Mouse (Mus musculus) ES-E14 (cell line): Measurements from ENCODE around the gene Ero1lb. TPM values are rescaled to one million over a fixed set of nuclear protein-coding genes. Genes with fewer than 3 reads are reported as not detected.

Source experiments
- DNase-seq: peaks from one replicate; pipeline ENCODE4 v3.0.0-alpha.2; 2013; ENCODE audit warnings: low read depth, low spot score
- H3K27ac ChIP-seq: 2 replicates; pipeline ENCODE4 v1.5.1; 2012; ENCODE audit warnings: low read depth, mild to moderate bottlenecking, low read length, moderate library complexity, mixed read lengths; ENCODE audit not compliant: poor library complexity, insufficient read depth, severe bottlenecking
- H3K36me3 ChIP-seq: 2 replicates; pipeline ENCODE4 v1.6.1; 2012; ENCODE audit warnings: mild to moderate bottlenecking, low read length, moderate library complexity, mixed read lengths; ENCODE audit not compliant: control insufficient read depth, poor library complexity, insufficient read depth, severe bottlenecking
- H3K4me1 ChIP-seq, 2 experiments: fragments of 150-350 bp in 1 of 2; sonication (generic) in 1 of 2; 2 replicates each; pipeline ENCODE4 v1.6.1; 2012; ENCODE audit warnings: low read length in 2 of 2, mild to moderate bottlenecking in 1 of 2, mixed read lengths in 1 of 2; ENCODE audit not compliant: control insufficient read depth in 2 of 2, insufficient read depth in 2 of 2, poor library complexity in 1 of 2
- H3K4me3 ChIP-seq, 2 experiments: fragments of 150-350 bp in 1 of 2; sonication (generic) in 1 of 2; 2 replicates each; pipeline ENCODE4 v1.5.1; 2012; ENCODE audit warnings: low read length in 2 of 2, low read depth in 1 of 2, mild to moderate bottlenecking in 1 of 2, mixed read lengths in 1 of 2; ENCODE audit not compliant: insufficient read depth in 1 of 2, poor library complexity in 1 of 2, severe bottlenecking in 1 of 2
- H3K9ac ChIP-seq: 2 replicates; pipeline ENCODE4 v1.6.1; 2012; ENCODE audit warnings: low read depth, mild to moderate bottlenecking, low read length, mixed read lengths; ENCODE audit not compliant: poor library complexity, insufficient read depth, severe bottlenecking
- H3K9me3 ChIP-seq: fragments of 150-350 bp; sonication (generic); 2 replicates; pipeline ENCODE4 v1.6.1; 2012; ENCODE audit warnings: low read depth, mild to moderate bottlenecking, low read length; ENCODE audit not compliant: control insufficient read depth, insufficient read depth
- CHD2 ChIP-seq: IDR thresholded peaks from 2 replicates; pipeline ENCODE4 v1.6.1; 2014; ENCODE audit warnings: mild to moderate bottlenecking, low read depth, low read length, inconsistent platforms
- HCFC1 ChIP-seq: IDR thresholded peaks from 2 replicates; pipeline ENCODE4 v1.6.1; 2012; ENCODE audit warnings: low read length, inconsistent platforms, borderline replicate concordance; ENCODE audit not compliant: insufficient read depth
- MAFK ChIP-seq: IDR thresholded peaks from 2 replicates; pipeline ENCODE4 v1.6.1; 2014; ENCODE audit warnings: mild to moderate bottlenecking, low read depth, low read length, inconsistent platforms; ENCODE audit not compliant: insufficient read depth
- ZC3H11A ChIP-seq: IDR thresholded peaks from 2 replicates; pipeline ENCODE4 v1.6.1; 2012; ENCODE audit warnings: low read depth, mild to moderate bottlenecking, inconsistent platforms, low read length, borderline replicate concordance
- ZNF384 ChIP-seq: IDR thresholded peaks from 2 replicates; pipeline ENCODE4 v1.6.1; 2012; ENCODE audit warnings: low read depth, low read length, inconsistent platforms
- in situ Hi-C, 2 experiments: fragments of 600-800 bp; cut with MboI; formaldehyde crosslinking; loops; one replicate each; pipeline ENCODE4 v1.15.1; 2025; ENCODE audit warnings: low sequenced_read_pairs in 2 of 2, inconsistent platforms in 1 of 2; ENCODE audit not compliant: unreplicated experiment in 2 of 2
- total RNA-seq: library from RNA; depleted of rRNA; stranded (reverse); fragments of 300-350 nt; gene quantifications from 2 replicates; pipeline ENCODE4 v1.2.3, GENCODE M21; 2012

Gene Ero1lb
- total RNA-seq, 1 experiment: 3.7 TPM

DNA sequence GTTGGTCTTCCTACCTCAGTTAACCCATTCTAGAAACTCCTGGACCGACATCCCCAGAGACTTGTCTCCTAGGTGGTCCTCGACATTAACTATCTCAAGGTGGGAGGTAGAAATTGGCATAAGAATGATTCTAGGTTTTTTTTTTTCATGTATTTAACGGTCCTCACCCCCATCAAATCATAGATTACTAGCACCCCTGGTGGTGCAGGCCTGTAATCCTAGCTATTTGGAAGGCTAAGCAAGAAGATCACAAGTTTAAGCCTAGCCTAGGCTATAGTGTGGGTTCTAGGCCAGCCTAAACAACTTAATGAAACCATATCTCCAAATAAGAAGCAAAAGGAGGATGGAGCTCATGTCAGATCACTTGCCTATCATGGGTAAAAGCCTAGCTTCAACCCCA, 6.6 kb upstream of the Ero1lb start:
- Histone ChIP-seq H3K36me3 (no peaks in the 10 kb centered on the region), H3K4me3 (no peak overlapping the region), H3K27ac (no peak overlapping the region), H3K9ac (no peak overlapping the region), H3K9me3 (no peaks in the 10 kb centered on the region), H3K4me1 (no peaks in the 10 kb centered on the region; a peak in 1 of 4 replicates)
- no peak for DNase-seq
- in situ Hi-C loops: no loop called here
- TF ChIP-seq ZC3H11A: no peak
- no peak for TF ChIP-seq MAFK
- no peak for TF ChIP-seq ZNF384
- TF ChIP-seq CHD2: no peak
- TF ChIP-seq HCFC1: no peak

DNA sequence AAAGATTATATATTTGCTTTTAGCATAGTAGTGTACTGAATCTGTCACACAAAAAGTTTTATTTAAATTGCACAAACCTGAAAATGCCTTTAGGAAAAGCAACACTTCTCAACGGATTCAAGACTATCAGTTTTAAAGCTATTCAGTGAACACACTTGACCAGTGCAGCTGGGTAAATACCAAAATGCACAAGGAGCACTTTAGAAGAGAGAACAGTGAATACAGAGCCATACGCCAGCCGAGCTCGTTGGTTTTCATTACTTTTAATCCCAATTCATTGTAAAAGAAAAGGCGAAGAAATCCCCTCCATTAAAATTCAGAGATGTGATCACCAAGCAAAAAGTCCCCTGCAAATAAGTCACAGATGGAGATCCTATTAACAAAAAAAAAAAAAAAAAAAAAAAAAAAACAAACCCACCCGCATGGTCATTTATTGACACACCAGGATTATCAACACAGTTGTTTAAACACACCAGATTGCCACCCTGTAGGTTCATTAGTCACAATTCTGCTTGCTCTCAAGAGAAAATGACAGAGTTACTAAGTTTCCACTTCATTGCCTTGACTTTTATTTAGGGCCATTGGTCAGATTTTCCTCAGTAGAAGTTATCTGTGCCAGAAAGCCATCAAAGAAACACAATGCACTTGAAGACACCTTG, 6.1 kb upstream of the Ero1lb start:
- no peak for TF ChIP-seq ZNF384
- no peak for TF ChIP-seq HCFC1
- no peak for TF ChIP-seq ZC3H11A
- no peak for TF ChIP-seq MAFK
- no peak for TF ChIP-seq CHD2
- H3K4me3 ChIP-seq: no peak overlapping the region
- H3K36me3 ChIP-seq: no peaks in the 10 kb centered on the region
- H3K9me3 ChIP-seq: no peaks in the 10 kb centered on the region
- in situ Hi-C loops: no loop called here
- no peak overlapping the region for H3K9ac ChIP-seq
- no peaks in the 10 kb centered on the region for H3K4me1 ChIP-seq
- DNase-seq: no peak
- no peak overlapping the region for H3K27ac ChIP-seq

DNA sequence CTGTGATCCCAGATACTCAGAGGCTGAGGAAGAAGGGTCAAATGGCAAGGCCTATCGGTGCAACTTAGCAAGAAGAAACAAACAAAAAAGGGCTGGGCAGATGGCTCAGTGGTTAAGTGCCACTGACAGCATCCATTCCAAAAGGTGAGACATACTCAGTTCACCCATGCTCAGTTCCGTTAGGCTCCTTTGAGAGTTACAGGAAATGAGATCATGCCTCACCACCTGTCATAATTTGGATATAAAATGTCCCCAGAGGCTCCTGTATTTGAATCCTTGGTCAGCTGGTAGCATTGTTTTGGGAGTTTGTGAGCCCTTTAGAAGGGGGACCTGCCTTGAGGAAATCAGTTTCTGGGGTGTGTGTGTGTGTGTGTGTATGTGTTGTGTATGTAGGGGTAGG, 3.9 kb upstream of the Ero1lb start:
- in situ Hi-C loops: no loop called here
- DNase-seq: no peak
- Histone ChIP-seq H3K36me3 (no peaks in the 10 kb centered on the region), H3K9me3 (no peaks in the 10 kb centered on the region), H3K4me1 (peaks cover 3 to 4% of the 10 kb centered on the region in 2 experiments; a peak in 1 of 4 replicates), H3K4me3 (no peak overlapping the region), H3K9ac (no peak overlapping the region), H3K27ac (no peak overlapping the region)
- TF ChIP-seq ZC3H11A (no peak), MAFK (no peak), HCFC1 (no peak), CHD2 (no peak), ZNF384 (no peak)

GRCm38 (mm10) chr13:12562256-12562655, 3.4 kb upstream of the Ero1lb start:
- in situ Hi-C loops: no loop called here
- no peak overlapping the region for H3K4me3 ChIP-seq
- H3K9me3 ChIP-seq: no peaks in the 10 kb centered on the region
- DNase-seq: no peak
- H3K9ac ChIP-seq: no peak overlapping the region
- peaks cover 3 to 4% of the 10 kb centered on the region in 2 experiments; a peak in 1 of 4 replicates for H3K4me1 ChIP-seq
- no peaks in the 10 kb centered on the region for H3K36me3 ChIP-seq
- no peak overlapping the region for H3K27ac ChIP-seq
- no peak for TF ChIP-seq MAFK
- TF ChIP-seq CHD2: no peak
- no peak for TF ChIP-seq ZNF384
- TF ChIP-seq ZC3H11A: no peak
